Mouse (Mus musculus) embryonic facial prominence, embryonic 12.5 days (tissue): ENCODE data around the gene Sstr3. TPM values are rescaled to one million over a fixed set of nuclear protein-coding genes. Genes with fewer than 3 reads are reported as not detected.

Source experiments
- ATAC-seq: fragments of 200-750 bp; cut with Nextera tagmentation; 2 replicates; pipeline ENCODE4 v1.8.0; 2017; ENCODE audit not compliant: insufficient number of reproducible peaks, insufficient read depth, low FRiP score, low TSS enrichment
- H3K27ac ChIP-seq: fragments of 300-500 bp; sonication (generic); 2 replicates; pipeline ENCODE4 v1.5.1; 2016; ENCODE audit warnings: mild to moderate bottlenecking
- H3K27me3 ChIP-seq: fragments of 300-500 bp; sonication (generic); 2 replicates; pipeline ENCODE4 v1.6.1; 2016; ENCODE audit warnings: mild to moderate bottlenecking, moderate library complexity
- H3K36me3 ChIP-seq: fragments of 300-500 bp; sonication (generic); 2 replicates; pipeline ENCODE4 v1.6.1; 2016; ENCODE audit warnings: mild to moderate bottlenecking
- H3K4me1 ChIP-seq: fragments of 300-500 bp; sonication (generic); 2 replicates; pipeline ENCODE4 v1.6.1; 2016
- H3K4me2 ChIP-seq: fragments of 300-500 bp; sonication (generic); replicated peaks from 2 replicates; pipeline ENCODE4 v1.6.1; 2016; ENCODE audit warnings: mild to moderate bottlenecking, moderate library complexity
- H3K4me3 ChIP-seq: fragments of 300-500 bp; sonication (generic); 2 replicates; pipeline ENCODE4 v1.5.1; 2016; ENCODE audit warnings: mild to moderate bottlenecking
- H3K9ac ChIP-seq: fragments of 300-500 bp; sonication (generic); 2 replicates; pipeline ENCODE4 v1.6.1; 2016; ENCODE audit warnings: mild to moderate bottlenecking, moderate library complexity
- H3K9me3 ChIP-seq: fragments of 300-500 bp; sonication (generic); 2 replicates; pipeline ENCODE4 v1.6.1; 2016; ENCODE audit warnings: mild to moderate bottlenecking, moderate library complexity
- WGBS: fragments of 180-500 bp; shearing (Covaris S2); methylation state at CpG from one replicate; pipeline ENCODE4 v1.1.7; 2016; 5-methylcytosine and 5-hydroxymethylcytosine counted together
- polyA plus RNA-seq: library from polyadenylated mRNA; unstranded; fragments of >200 nt; fragmentation: Nextera tagmentation; extraction: Ambion mirVana; gene quantifications from 2 replicates; pipeline ENCODE4 v1.2.1, GENCODE M21; 2016

The Sstr3 gene
- polyA plus RNA-seq, 1 experiment from 2014 or later = not detected

DNA sequence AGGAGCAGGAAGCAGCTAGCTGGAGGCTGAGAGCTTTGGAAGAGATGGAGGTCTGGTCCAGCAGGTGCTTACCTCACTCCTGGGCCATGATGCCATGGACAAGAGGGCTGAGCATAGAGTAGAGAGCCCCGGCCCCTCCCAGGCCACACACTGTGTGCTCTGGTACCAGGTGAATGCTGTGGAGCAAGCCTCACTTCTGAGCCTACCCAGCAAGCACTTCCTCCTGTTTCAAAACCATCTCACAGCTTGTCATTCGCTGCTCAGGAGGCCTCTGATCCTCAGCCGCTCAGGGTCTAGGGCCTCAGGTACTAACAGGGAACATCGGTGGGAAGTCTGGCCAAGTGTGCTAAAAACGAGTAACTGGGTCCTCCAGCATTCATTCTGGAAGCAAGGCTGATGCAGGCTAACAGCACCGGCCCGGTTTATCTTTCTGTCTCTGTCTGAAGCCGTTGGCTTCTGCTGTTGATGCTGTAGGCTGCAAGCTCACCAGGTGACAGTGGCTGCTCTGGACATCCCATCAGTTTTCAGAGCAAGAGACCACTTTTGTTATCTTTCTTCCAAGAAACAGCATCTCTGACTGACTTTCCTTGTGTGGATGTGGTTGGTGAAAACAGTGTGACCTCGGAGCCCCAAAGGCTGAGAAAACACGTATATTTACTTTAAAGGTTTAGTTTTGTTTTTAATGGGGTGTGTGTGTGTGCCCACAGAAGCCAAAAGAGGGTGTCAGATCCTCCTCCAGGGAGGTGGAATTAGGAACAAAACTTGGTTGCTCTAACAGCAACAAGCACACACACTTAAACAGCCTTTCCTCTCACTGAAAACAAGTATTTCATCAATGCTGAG, 13.4 kb upstream of the Sstr3 start:
- H3K9ac ChIP-seq = no peak overlapping the region
- no peak overlapping the region for H3K4me3 ChIP-seq
- WGBS = 63% methylated on average over 10 of the region's 10 CpGs
- H3K4me2 ChIP-seq = no peak overlapping the region
- no peaks in the 10 kb centered on the region for H3K27me3 ChIP-seq
- ATAC-seq = no peak
- H3K9me3 ChIP-seq = no peaks in the 10 kb centered on the region; the same call in 1 of the 2 replicates
- no peaks in the 10 kb centered on the region for H3K4me1 ChIP-seq
- H3K27ac ChIP-seq = no peak overlapping the region
- H3K36me3 ChIP-seq = no peaks in the 10 kb centered on the region

DNA sequence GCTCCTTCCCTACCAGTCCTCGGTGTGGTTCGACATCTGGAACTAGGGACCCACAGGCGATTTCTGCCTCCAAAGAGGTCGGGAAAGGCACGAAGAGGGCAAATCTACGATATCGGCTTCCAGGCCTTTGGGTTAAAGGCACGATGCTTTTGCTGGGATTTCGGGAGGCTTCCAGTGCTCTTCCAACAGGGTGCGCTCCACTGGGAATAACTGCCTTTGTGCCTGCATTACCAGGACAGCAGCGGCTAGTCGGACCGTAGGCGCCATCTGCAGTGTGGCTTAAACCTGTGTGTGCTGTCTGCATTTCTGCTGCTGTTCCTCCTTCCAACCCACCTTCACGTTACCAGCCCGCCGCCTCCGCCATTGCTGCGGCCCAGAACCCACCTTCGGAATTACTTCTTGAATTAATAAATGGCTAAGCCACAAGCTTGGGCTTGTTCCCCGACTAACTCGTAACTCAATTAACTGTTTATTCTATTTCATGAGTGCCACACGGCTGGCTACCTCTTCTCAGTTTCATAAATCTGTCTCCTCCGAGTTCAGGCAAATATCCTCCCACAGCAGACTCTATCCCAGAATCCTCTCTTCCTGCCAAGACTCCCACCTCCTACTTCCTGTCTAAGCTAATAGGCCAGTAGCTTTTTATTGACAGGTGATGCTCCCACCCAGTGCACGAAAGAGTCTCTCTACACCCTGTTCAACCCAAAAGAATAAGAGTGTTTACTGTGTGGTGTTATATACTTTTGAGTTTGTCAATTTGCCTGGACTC, 10.2 kb upstream of the Sstr3 start:
- 49% methylated on average over 25 of the region's 25 CpGs for WGBS
- ATAC-seq = no peak
- Histone ChIP-seq H3K27me3 (no peaks in the 10 kb centered on the region), H3K36me3 (no peaks in the 10 kb centered on the region), H3K27ac (no peak overlapping the region), H3K4me1 (no peaks in the 10 kb centered on the region), H3K9me3 (peaks cover 4% of the 10 kb centered on the region; the same call in 1 of the 2 replicates), H3K4me2 (peak overlapping the region; percentile 31), H3K4me3 (peak overlapping the region; percentile 6), H3K9ac (no peak overlapping the region)

DNA sequence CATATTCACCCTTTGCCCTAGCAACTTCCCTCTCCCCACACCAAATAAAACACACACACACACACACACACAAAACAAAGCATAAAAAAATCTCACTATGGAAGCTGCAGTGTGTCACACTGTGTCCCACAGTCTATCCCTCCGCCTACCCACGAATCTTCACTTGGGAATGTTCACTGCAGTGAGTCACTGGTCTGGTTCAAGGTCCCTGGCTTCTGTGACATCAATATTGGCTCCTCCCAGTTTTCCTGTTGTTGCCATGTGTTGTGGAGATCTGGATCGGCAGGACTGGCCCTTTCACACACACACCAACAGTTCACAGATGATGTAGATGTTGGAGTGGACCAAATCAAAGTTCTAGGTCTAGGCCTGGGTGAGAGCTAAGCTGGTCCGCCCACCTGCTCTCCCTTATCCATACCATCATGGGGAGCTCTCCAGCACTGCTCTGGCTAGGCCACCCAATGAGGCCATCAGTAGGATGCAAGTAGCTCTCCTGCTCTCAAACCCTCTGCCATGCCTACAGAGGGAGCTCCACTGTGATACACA, 4.8 kb upstream of the Sstr3 start:
- no peak for ATAC-seq
- no peak overlapping the region for H3K27ac ChIP-seq
- H3K4me2 ChIP-seq = no peak overlapping the region
- H3K9me3 ChIP-seq = peaks cover 4% of the 10 kb centered on the region; the same call in 1 of the 2 replicates
- H3K4me3 ChIP-seq = no peak overlapping the region
- whole genome bisulfite sequencing = 83% methylated on average over 4 of the region's 4 CpGs
- no peaks in the 10 kb centered on the region for H3K4me1 ChIP-seq
- peaks cover 11% of the 10 kb centered on the region for H3K27me3 ChIP-seq
- no peak overlapping the region for H3K9ac ChIP-seq
- H3K36me3 ChIP-seq = no peaks in the 10 kb centered on the region

DNA sequence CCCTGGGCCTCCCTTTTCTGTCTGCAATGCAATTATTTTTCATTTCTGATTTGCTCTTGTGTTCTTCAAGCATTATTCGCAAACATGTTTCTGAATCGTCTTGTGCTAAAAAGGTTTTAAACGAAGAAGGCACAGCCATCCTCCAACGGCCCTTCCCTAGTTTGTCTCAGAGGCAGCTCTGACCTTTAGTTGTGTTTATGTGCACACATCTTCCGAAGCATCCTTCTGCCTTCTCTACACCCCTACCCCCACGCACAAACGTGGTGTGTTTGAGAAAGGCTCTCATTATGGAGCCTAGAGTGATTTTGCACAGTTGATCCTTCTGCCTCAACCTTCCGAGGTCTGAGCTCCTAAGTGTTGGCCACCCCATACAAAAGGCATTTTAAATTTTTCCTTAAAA, 4.2 kb upstream of the Sstr3 start:
- no peaks in the 10 kb centered on the region for H3K4me1 ChIP-seq
- no peak overlapping the region for H3K4me3 ChIP-seq
- ATAC-seq = no peak
- H3K27ac ChIP-seq = no peak overlapping the region
- H3K4me2 ChIP-seq = no peak overlapping the region
- peaks cover 4% of the 10 kb centered on the region; the same call in 1 of the 2 replicates for H3K9me3 ChIP-seq
- 72% methylated on average over 8 of the region's 8 CpGs for WGBS
- no peaks in the 10 kb centered on the region for H3K36me3 ChIP-seq
- H3K27me3 ChIP-seq = peaks cover 16% of the 10 kb centered on the region
- H3K9ac ChIP-seq = no peak overlapping the region

DNA sequence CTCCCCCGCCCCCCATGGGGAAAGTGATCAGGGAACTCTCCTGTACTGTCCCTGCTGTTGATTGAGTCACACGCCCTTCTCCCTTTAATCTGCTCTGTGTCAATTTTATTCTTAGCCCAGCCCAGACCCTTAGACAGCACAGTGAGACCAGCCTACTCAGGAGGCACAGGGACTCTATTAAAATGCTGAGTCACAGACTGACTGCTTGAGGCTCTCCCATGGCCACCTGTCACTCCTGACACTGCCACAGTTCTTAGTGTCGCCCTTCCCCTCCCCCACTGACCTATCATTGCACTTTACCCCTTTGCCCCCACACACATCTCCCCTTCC, 3.8 kb upstream of the Sstr3 start:
- no peak overlapping the region for H3K4me2 ChIP-seq
- H3K27ac ChIP-seq = no peak overlapping the region
- peaks cover 4% of the 10 kb centered on the region; the same call in 1 of the 2 replicates for H3K9me3 ChIP-seq
- H3K4me3 ChIP-seq = no peak overlapping the region
- no peak for ATAC-seq
- WGBS = 26% methylated on average over 3 of the region's 3 CpGs
- no peak overlapping the region for H3K9ac ChIP-seq
- H3K36me3 ChIP-seq = no peaks in the 10 kb centered on the region
- H3K27me3 ChIP-seq = peaks cover 21% of the 10 kb centered on the region
- H3K4me1 ChIP-seq = no peaks in the 10 kb centered on the region

DNA sequence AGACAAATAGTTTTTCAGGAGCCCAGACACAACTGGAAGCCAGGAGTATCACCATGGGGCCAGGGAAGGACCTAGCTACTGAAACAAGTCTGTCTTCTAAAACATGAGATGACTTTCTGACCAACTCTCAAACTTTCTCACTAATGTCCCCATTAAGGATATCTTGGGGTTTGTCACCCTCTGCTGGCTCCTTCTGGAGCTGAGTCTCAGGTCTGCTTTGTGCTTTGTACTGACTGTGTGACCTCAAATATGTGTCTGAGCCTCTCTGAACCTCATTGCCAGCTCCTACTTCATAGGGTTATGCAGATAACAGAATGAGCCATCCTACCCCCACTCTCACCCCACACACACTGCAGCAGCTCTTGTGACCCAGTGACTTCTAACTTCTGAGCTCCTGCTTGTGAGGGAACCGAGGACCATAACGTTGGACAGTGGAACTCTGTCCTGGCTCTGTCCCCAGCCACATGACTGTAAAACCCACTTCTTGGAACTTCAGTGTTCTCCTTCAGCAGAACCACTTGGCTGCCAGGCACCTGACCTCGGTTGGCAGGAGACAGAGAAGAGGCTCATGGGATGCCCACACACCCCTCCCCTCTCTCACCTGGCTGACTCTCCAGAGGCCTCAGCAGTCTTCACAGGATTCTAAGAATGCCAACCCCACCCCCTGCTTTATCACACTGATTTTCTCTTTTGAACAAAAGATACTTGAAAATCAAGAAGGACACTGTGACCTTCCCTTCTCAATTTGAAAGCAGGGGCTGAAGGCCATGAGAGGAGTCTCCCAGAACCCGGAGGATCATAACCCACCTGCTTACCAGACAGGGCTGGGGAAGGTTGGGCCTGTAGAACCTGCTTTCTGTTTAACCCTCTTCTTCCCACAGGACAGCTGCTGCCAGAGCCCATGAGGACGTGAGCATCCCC, 3.2 kb upstream of the Sstr3 start:
- no peaks in the 10 kb centered on the region for H3K4me1 ChIP-seq
- no peak for ATAC-seq

DNA sequence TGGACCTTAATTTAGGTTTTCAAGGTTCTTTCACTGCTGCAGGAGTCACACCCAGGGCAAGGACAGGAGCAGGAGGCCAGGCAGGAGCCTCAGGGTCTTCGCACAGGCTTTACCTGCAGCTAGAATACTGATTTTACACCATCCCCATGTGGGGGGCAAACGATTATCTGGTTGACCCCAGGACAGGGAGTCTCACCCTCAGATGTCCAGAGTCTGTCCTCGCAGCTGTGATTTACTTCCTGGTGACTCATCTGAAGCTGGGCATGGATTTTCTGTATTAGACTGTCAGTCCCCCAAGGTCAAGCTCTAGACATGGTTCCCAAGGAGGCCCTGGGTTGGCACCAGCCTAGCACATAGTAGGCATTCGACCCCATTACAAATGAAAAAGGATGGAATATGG, 1.6 kb upstream of the Sstr3 start:
- Histone ChIP-seq H3K9ac (no peak overlapping the region), H3K4me1 (no peaks in the 10 kb centered on the region), H3K36me3 (no peaks in the 10 kb centered on the region), H3K4me2 (no peak overlapping the region), H3K9me3 (no peaks in the 10 kb centered on the region), H3K4me3 (no peak overlapping the region), H3K27ac (no peak overlapping the region), H3K27me3 (peaks cover 21% of the 10 kb centered on the region)
- ATAC-seq = no peak
- WGBS = 72% methylated on average over 4 of the region's 4 CpGs

More for the DNA sequence above, 3.2 kb upstream of the Sstr3 start:
- Histone ChIP-seq H3K36me3 (no peaks in the 10 kb centered on the region), H3K9ac (no peak overlapping the region), H3K9me3 (0 out of 2 replicates have a peak, but pooled peaks cover 4% of the 10 kb centered on the region), H3K4me2 (no peak overlapping the region), H3K27ac (no peak overlapping the region), H3K4me3 (no peak overlapping the region), H3K27me3 (peaks cover 21% of the 10 kb centered on the region)
- 47% methylated on average over 5 of the region's 5 CpGs for WGBS

GRCm38 (mm10) chr15:78544041-78544440, 444 bp downstream of the Sstr3 start:
- ATAC-seq = no peak
- Histone ChIP-seq H3K27me3 (peaks cover 35% of the 10 kb centered on the region), H3K9ac (no peak overlapping the region)

GRCm38 (mm10) chr15:78542767-78543303, 1.6 kb downstream of the Sstr3 start:
- no peak overlapping the region for H3K9ac ChIP-seq
- ATAC-seq = no peak
- no peaks in the 10 kb centered on the region for H3K9me3 ChIP-seq
- H3K4me2 ChIP-seq = no peak overlapping the region
- H3K36me3 ChIP-seq = no peaks in the 10 kb centered on the region
- H3K27ac ChIP-seq = no peak overlapping the region
- H3K4me3 ChIP-seq = no peak overlapping the region
- H3K27me3 ChIP-seq = peaks cover 38% of the 10 kb centered on the region
- no peaks in the 10 kb centered on the region for H3K4me1 ChIP-seq
- 60% methylated on average over 7 of the region's 7 CpGs for WGBS

More at GRCm38 (mm10) chr15:78544041-78544440, 444 bp downstream of the Sstr3 start:
- Histone ChIP-seq H3K4me1 (no peaks in the 10 kb centered on the region), H3K36me3 (no peaks in the 10 kb centered on the region), H3K9me3 (no peaks in the 10 kb centered on the region), H3K4me2 (no peak overlapping the region), H3K4me3 (no peak overlapping the region), H3K27ac (no peak overlapping the region)
- WGBS = 77% methylated on average over 15 of the region's 15 CpGs

DNA sequence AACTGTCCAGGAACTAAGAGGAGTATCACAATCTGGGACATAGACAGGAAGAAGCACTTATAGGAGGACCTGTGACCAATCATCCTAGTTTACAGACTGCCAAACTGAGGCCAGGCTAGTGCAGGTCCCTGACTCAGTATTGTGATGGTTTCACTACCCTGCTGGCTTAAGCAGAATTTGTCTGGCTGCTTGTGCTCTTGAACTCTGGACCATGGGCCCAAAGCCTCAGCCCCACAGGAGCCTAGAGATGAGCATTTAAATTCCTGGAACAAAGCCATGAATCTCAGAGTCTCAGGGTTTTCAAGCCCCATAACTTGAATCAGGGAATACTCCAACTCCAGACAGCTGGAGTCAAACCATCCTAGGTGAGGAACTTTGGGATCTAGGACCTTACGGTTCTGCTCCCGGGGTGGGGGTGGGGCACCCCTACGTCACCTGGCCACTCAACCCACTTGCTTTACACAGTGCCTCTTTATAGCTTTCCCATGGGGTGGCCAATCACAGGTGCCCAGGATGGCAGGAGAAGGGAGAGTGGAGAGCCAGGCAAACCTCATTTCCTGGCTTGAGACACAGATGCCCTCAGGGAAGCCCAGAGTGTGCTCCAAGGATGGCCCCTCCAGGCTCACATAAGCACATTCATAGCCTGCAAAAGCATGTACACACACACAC, 2.3 kb downstream of the Sstr3 start:
- Histone ChIP-seq H3K36me3 (no peaks in the 10 kb centered on the region), H3K4me1 (no peaks in the 10 kb centered on the region), H3K9ac (0 out of 2 replicates have a peak overlapping the region, but pooled peaks have one; percentile 2), H3K4me2 (no peak overlapping the region), H3K9me3 (no peaks in the 10 kb centered on the region), H3K27ac (no peak overlapping the region), H3K27me3 (peaks cover 38% of the 10 kb centered on the region), H3K4me3 (no peak overlapping the region)
- WGBS = 76% methylated on average over 3 of the region's 3 CpGs
- no peak for ATAC-seq
